Mouse (Mus musculus) midbrain, embryonic 10.5 days (tissue): ENCODE measurements around the gene Bbs10. TPM values are rescaled to one million over a fixed set of nuclear protein-coding genes. Genes with fewer than 3 reads are reported as not detected.

Source experiments
- DNase-seq: peaks from one replicate; pipeline ENCODE4 v3.0.0-alpha.2; 2017; ENCODE audit warnings: low spot score
- H3K27ac ChIP-seq: fragments of 300-500 bp; sonication (generic); replicated peaks from 2 replicates; pipeline ENCODE4 v1.5.1; 2016; ENCODE audit warnings: mild to moderate bottlenecking
- H3K27me3 ChIP-seq: fragments of 300-500 bp; sonication (generic); 2 replicates; pipeline ENCODE4 v1.6.1; 2016; ENCODE audit warnings: low read depth, mild to moderate bottlenecking; ENCODE audit not compliant: poor library complexity, severe bottlenecking
- H3K36me3 ChIP-seq: fragments of 300-500 bp; sonication (generic); 2 replicates; pipeline ENCODE4 v1.6.1; 2016; ENCODE audit warnings: mild to moderate bottlenecking, moderate library complexity
- H3K4me1 ChIP-seq: fragments of 300-500 bp; sonication (generic); 2 replicates; pipeline ENCODE4 v1.6.1; 2016
- H3K4me3 ChIP-seq: fragments of 300-500 bp; sonication (generic); 2 replicates; pipeline ENCODE4 v1.5.1; 2016; ENCODE audit warnings: mild to moderate bottlenecking, moderate library complexity
- H3K9me3 ChIP-seq: fragments of 300-500 bp; sonication (generic); replicated peaks from 2 replicates; pipeline ENCODE4 v1.6.1; 2016; ENCODE audit warnings: mild to moderate bottlenecking
- WGBS: fragments of 180-500 bp; shearing (Covaris S2); methylation state at CpG from one replicate; pipeline ENCODE4 v1.1.7; 2016; 5-methylcytosine and 5-hydroxymethylcytosine counted together
- polyA plus RNA-seq: library from polyadenylated mRNA; unstranded; fragments of >200 nt; fragmentation: Nextera tagmentation; extraction: Ambion mirVana; gene quantifications from 2 replicates; pipeline ENCODE4 v1.2.1, GENCODE M21; 2016

The Bbs10 gene
- polyA plus RNA-seq, 1 experiment from 2014 or later, result 6.8 TPM

GRCm38 (mm10) chr10:111335517-111336352, 37.3 kb downstream of the Bbs10 start:
- peak; percentile 47 for DNase-seq
- peak overlapping the region; percentile 34 for H3K4me3 ChIP-seq
- 21% methylated on average over 29 of the region's 29 CpGs for WGBS
- H3K9me3 ChIP-seq, result no peaks in the 10 kb centered on the region
- no peaks in the 10 kb centered on the region for H3K36me3 ChIP-seq
- H3K27ac ChIP-seq, result peak overlapping the region; percentile 64; the same call in 1 of the 2 replicates
- H3K4me1 ChIP-seq, result peaks cover 11% of the 10 kb centered on the region
- no peaks in the 10 kb centered on the region; the same call in 1 of the 2 replicates for H3K27me3 ChIP-seq

GRCm38 (mm10) chr10:111336353-111336713, 37.9 kb downstream of the Bbs10 start:
- H3K9me3 ChIP-seq, result no peaks in the 10 kb centered on the region
- H3K4me3 ChIP-seq, result peak overlapping the region; percentile 34
- DNase-seq, result peak; percentile 24
- H3K4me1 ChIP-seq, result peaks cover 11% of the 10 kb centered on the region
- H3K27me3 ChIP-seq, result no peaks in the 10 kb centered on the region; the same call in 1 of the 2 replicates
- peak overlapping the region; percentile 64; the same call in 1 of the 2 replicates for H3K27ac ChIP-seq
- no peaks in the 10 kb centered on the region for H3K36me3 ChIP-seq
- WGBS, result 20% methylated on average over 10 of the region's 10 CpGs

GRCm38 (mm10) chr10:111339296-111339695, 40.8 kb downstream of the Bbs10 start:
- DNase-seq, result no peak
- no peaks in the 10 kb centered on the region for H3K36me3 ChIP-seq
- peaks cover 11% of the 10 kb centered on the region for H3K4me1 ChIP-seq
- H3K9me3 ChIP-seq, result no peaks in the 10 kb centered on the region
- 78% methylated on average over 11 of the region's 11 CpGs for WGBS
- no peak overlapping the region for H3K4me3 ChIP-seq
- no peaks in the 10 kb centered on the region; the same call in 1 of the 2 replicates for H3K27me3 ChIP-seq
- H3K27ac ChIP-seq, result no peak overlapping the region

GRCm38 (mm10) chr10:111341761-111342160, 43.3 kb downstream of the Bbs10 start:
- 87% methylated on average over 7 of the region's 7 CpGs for WGBS

GRCm38 (mm10) chr10:111343555-111343954, 45.1 kb downstream of the Bbs10 start:
- no peak for DNase-seq
- Histone ChIP-seq H3K4me3 (no peak overlapping the region), H3K9me3 (no peaks in the 10 kb centered on the region), H3K27me3 (no peaks in the 10 kb centered on the region), H3K27ac (no peak overlapping the region), H3K4me1 (no peaks in the 10 kb centered on the region), H3K36me3 (no peaks in the 10 kb centered on the region)
- WGBS, result 92% methylated on average over 5 of the region's 5 CpGs

More at GRCm38 (mm10) chr10:111341761-111342160, 43.3 kb downstream of the Bbs10 start:
- no peaks in the 10 kb centered on the region for H3K4me1 ChIP-seq
- no peak for DNase-seq
- H3K27me3 ChIP-seq, result no peaks in the 10 kb centered on the region
- no peak overlapping the region for H3K4me3 ChIP-seq
- no peaks in the 10 kb centered on the region for H3K9me3 ChIP-seq
- no peaks in the 10 kb centered on the region for H3K36me3 ChIP-seq
- no peak overlapping the region for H3K27ac ChIP-seq

- WGBS, result 75% methylated on average over 2 of the region's 2 CpGs
- Histone ChIP-seq H3K4me3 (no peak overlapping the region), H3K27me3 (no peaks in the 10 kb centered on the region), H3K4me1 (no peaks in the 10 kb centered on the region), H3K36me3 (no peaks in the 10 kb centered on the region), H3K27ac (no peak overlapping the region), H3K9me3 (no peaks in the 10 kb centered on the region)
- DNase-seq, result no peak
Measured at GRCm38 (mm10) chr10:111348263-111348662, 49.8 kb downstream of the Bbs10 start.

Other genes starting within 250 kb of the Bbs10 start
- 7.6 and 10.6 TPM in 2 replicates for gene Osbpl8, start 133.9 kb upstream of the Bbs10 start, polyA plus RNA-seq
- gene Nap1l1, start 174.5 kb downstream of the Bbs10 start, polyA plus RNA-seq, result 355 and 424 TPM in 2 replicates
- gene Phlda1, start 207.6 kb downstream of the Bbs10 start, polyA plus RNA-seq, result 15.1 and 17.3 TPM in 2 replicates